In genomic region chr7:99962536-99963236, GRCm38 (mm10) we compare ENCODE assay signal across 9 mouse cellular contexts. TPM values are rescaled to one million over a fixed set of nuclear protein-coding genes. Genes with fewer than 3 reads are reported as not detected.
DNase-seq lines count a peak whose midpoint lies in the region; ATAC-seq and TF ChIP-seq lines count a peak whose summit lies in the region.
"Had no signal": no experiment of that assay in that cellular context is flagged by ENCODE, and none has a peak within 500 bp of the region (broad histone marks: within the 10 kb centered on the region; RNA-seq: fewer than 3 reads in every experiment).

No protein-coding gene starts in this region.

- TF ChIP-seq POLR2A in cerebellum, adult 2 months (IDR thresholded peaks at IDR 0.05; ENCODE audit: borderline replicate concordance, insufficient read depth, low read length) = no peak
- no peak for TF ChIP-seq POLR2A in lung, adult 2 months (IDR thresholded peaks at IDR 0.05; ENCODE audit: borderline replicate concordance, extremely low read depth, low read depth, low read length)

- no peak for TF ChIP-seq CTCF in cerebellum, adult 2 months (IDR thresholded peaks at IDR 0.05; ENCODE audit: borderline replicate concordance, insufficient read depth, low read depth, low read length)
- TF ChIP-seq CTCF in lung, adult 2 months (IDR thresholded peaks at IDR 0.05; ENCODE audit: insufficient read depth, low read length) = no peak

- peaks cover 29% of the 10 kb centered on the region for H3K4me1 ChIP-seq in cerebellum, adult 2 months (ENCODE audit: control insufficient read depth, insufficient read depth, low read length)
- H3K4me1 ChIP-seq in lung, adult 2 months (ENCODE audit: control insufficient read depth, insufficient read depth, low read length) = peaks cover 31% of the 10 kb centered on the region

- 0 out of 2 replicates have a peak overlapping the region, but pooled peaks have one; percentile 62 for H3K27ac ChIP-seq in cerebellum, adult 2 months (ENCODE audit: insufficient read depth, low read length)

- no peak for ATAC-seq in cerebellum, adult (ENCODE audit: insufficient number of reproducible peaks, low FRiP score, low TSS enrichment)
- ATAC-seq in neutrophil, adult 5-6 weeks (ENCODE audit: extremely low read depth, insufficient number of reproducible peaks, low FRiP score, poor library complexity, severe bottlenecking) = peak; percentile 51; the same call in 1 of the 2 replicates

- WGBS in cerebellum, adult 2 months = 42% methylated on average over 8 of the region's 8 CpGs
- WGBS in lung, adult 2 months = 28% methylated on average over 8 of the region's 8 CpGs

- no peak overlapping the region for H3K4me3 ChIP-seq in cerebellum, adult 2 months (replicated peaks; ENCODE audit: insufficient read depth, low read depth, low read length)
- H3K4me3 ChIP-seq in lung, adult 2 months (replicated peaks; ENCODE audit: extremely low read depth, low read depth, low read length) = peak overlapping the region; percentile 9

- no peaks in the 10 kb centered on the region; the same call in 1 of the 2 replicates for H3K27me3 ChIP-seq in cerebellum, adult 2 months (ENCODE audit: control insufficient read depth, insufficient read depth, low read length)

- peak in 1 of 2 experiments; percentile 8 for DNase-seq in cerebellum, adult 2 months
- no peak for DNase-seq in lung, adult 2 months
- DNase-seq in lung, postnatal 14 days = no peak
- peak; percentile 34 for DNase-seq in kidney, postnatal 10 days
- no peak for DNase-seq in right cerebral cortex, postnatal 14 days
- DNase-seq in frontal cortex, adult 2 months (ENCODE audit: extremely low spot score in 1 of 2, low spot score in 1 of 2) = no peak

RNA-seq across cellular contexts. Expression of gene Rnf169, which starts 17.6 kb away (rescaled TPM):
- polyA plus RNA-seq in cerebellum, adult 2 months (2012; rRNA removed) = 8.1 and 8.7 TPM in 2 replicates
- 5.2 and 6.0 TPM in 2 replicates for polyA plus RNA-seq in lung, adult 2 months (2012; rRNA removed)
- total RNA-seq in neutrophil, adult 5-6 weeks (2017) = 50.6 and 66.2 TPM in 2 replicates
- 20.2 and 22.0 TPM in 2 replicates for polyA plus RNA-seq in frontal cortex, adult 2 months (2012; rRNA removed)

RNA-seq across cellular contexts. Expression of gene Chrdl2, which starts 43.3 kb away (rescaled TPM):
- 0.79 and 1.3 TPM in 2 replicates for polyA plus RNA-seq in cerebellum, adult 2 months (2012; rRNA removed)
- polyA plus RNA-seq in lung, adult 2 months (2012; rRNA removed) = 0.28 and 0.29 TPM in 2 replicates
- not detected in 2 replicates for total RNA-seq in neutrophil, adult 5-6 weeks (2017)
- 0.36 and 0.65 TPM in 2 replicates for polyA plus RNA-seq in frontal cortex, adult 2 months (2012; rRNA removed)
- total RNA-seq: adrenal gland, adult 18-20 months had no signal
